Comparison of ENCODE assay signal across 9 mouse cellular contexts in genomic region chr11:60317376-60318102, GRCm38 (mm10). TPM values are rescaled to one million over a fixed set of nuclear protein-coding genes. Genes with fewer than 3 reads are reported as not detected.
DNase-seq lines count a peak whose midpoint lies in the region; ATAC-seq and TF ChIP-seq lines count a peak whose summit lies in the region.
"Had no signal": no experiment of that assay in that cellular context is flagged by ENCODE, and none has a peak within 500 bp of the region (broad histone marks: within the 10 kb centered on the region; RNA-seq: fewer than 3 reads in every experiment).

No protein-coding gene starts in this region.

- H3K4me2 ChIP-seq in forebrain, postnatal 0 days (ENCODE audit: low read depth) = no peak overlapping the region
- no peak overlapping the region for H3K4me2 ChIP-seq in forebrain, embryonic 14.5 days (ENCODE audit: low read length)
- H3K4me2 ChIP-seq in lung, embryonic 16.5 days (ENCODE audit: low read depth, low read length) = no peak overlapping the region
- H3K4me2 ChIP-seq in myocyte (ENCODE audit: low read depth) = peak overlapping the region; percentile 1

- peaks cover 13% of the 10 kb centered on the region for H3K79me2 ChIP-seq in myocyte (ENCODE audit: control insufficient read depth, insufficient read depth)

- H3K36me3 ChIP-seq in forebrain, postnatal 0 days (ENCODE audit: insufficient read depth) = no peaks in the 10 kb centered on the region
- no peaks in the 10 kb centered on the region for H3K36me3 ChIP-seq in forebrain, embryonic 14.5 days (ENCODE audit: control insufficient read depth, insufficient read depth, low read length)
- H3K36me3 ChIP-seq in lung, embryonic 16.5 days (ENCODE audit: control insufficient read depth, insufficient read depth, low read length) = no peaks in the 10 kb centered on the region
- H3K36me3 ChIP-seq in myocyte (ENCODE audit: control insufficient read depth, insufficient read depth) = no peaks in the 10 kb centered on the region

- ATAC-seq in forebrain, postnatal 0 days = no peak
- no peak for ATAC-seq in forebrain, embryonic 14.5 days
- no peak for ATAC-seq in lung, embryonic 16.5 days (ENCODE audit: low read depth)
- no peak for ATAC-seq in erythroblast, adult 5-6 weeks (replicated peaks; ENCODE audit: low FRiP score, poor library complexity, severe bottlenecking)

- H3ac ChIP-seq in myocyte (ENCODE audit: control insufficient read depth, insufficient read length) = no peak overlapping the region

- no peak overlapping the region for H3K9ac ChIP-seq in forebrain, postnatal 0 days
- H3K9ac ChIP-seq in forebrain, embryonic 14.5 days (ENCODE audit: low read length) = no peak overlapping the region; the same call in 1 of the 2 replicates
- H3K9ac ChIP-seq in lung, embryonic 16.5 days (ENCODE audit: low read length) = peak overlapping the region; percentile 45; the same call in 1 of the 2 replicates

- no peak for TF ChIP-seq POLR2A in myocyte (IDR thresholded peaks at IDR 0.05; ENCODE audit: insufficient read length, low read depth)
- TF ChIP-seq POLR2A in cerebellum, adult 2 months (IDR thresholded peaks at IDR 0.05; ENCODE audit: borderline replicate concordance, insufficient read depth, low read length) = no peak

- H3K27me3 ChIP-seq in forebrain, postnatal 0 days (ENCODE audit: insufficient read depth, low read length) = no peaks in the 10 kb centered on the region
- H3K27me3 ChIP-seq in forebrain, embryonic 14.5 days (replicated peaks; ENCODE audit: control insufficient read depth, insufficient read depth, low read length) = no peaks in the 10 kb centered on the region
- no peaks in the 10 kb centered on the region for H3K27me3 ChIP-seq in lung, embryonic 16.5 days (ENCODE audit: control insufficient read depth, insufficient read depth, low read depth, low read length)
- H3K27me3 ChIP-seq in myocyte (ENCODE audit: control insufficient read depth, insufficient read depth, insufficient read length) = no peaks in the 10 kb centered on the region
- H3K27me3 ChIP-seq in cerebellum, adult 2 months (ENCODE audit: control insufficient read depth, insufficient read depth, low read length) = no peaks in the 10 kb centered on the region

- no peaks in the 10 kb centered on the region for H3K4me1 ChIP-seq in forebrain, postnatal 0 days (ENCODE audit: insufficient read depth)
- H3K4me1 ChIP-seq in forebrain, embryonic 14.5 days (ENCODE audit: control insufficient read depth, insufficient read depth, low read length) = peaks cover 31% of the 10 kb centered on the region; the same call in 1 of the 2 replicates
- H3K4me1 ChIP-seq in lung, embryonic 16.5 days (replicated peaks; ENCODE audit: control insufficient read depth, insufficient read depth, low read length) = peaks cover 47% of the 10 kb centered on the region
- H3K4me1 ChIP-seq in cerebellum, adult 2 months (ENCODE audit: control insufficient read depth, insufficient read depth, low read length) = peaks cover 43% of the 10 kb centered on the region

- H3K9me3 ChIP-seq in forebrain, postnatal 0 days (ENCODE audit: low read length) = no peaks in the 10 kb centered on the region
- H3K9me3 ChIP-seq in forebrain, embryonic 14.5 days (replicated peaks; ENCODE audit: control insufficient read depth, low read length) = no peaks in the 10 kb centered on the region
- H3K9me3 ChIP-seq in lung, embryonic 16.5 days (ENCODE audit: control insufficient read depth, low read length) = no peaks in the 10 kb centered on the region

- no peak overlapping the region for H3K4me3 ChIP-seq in forebrain, postnatal 0 days (ENCODE audit: low read depth, low read length)
- H3K4me3 ChIP-seq in forebrain, embryonic 14.5 days (ENCODE audit: low read depth, low read length) = no peak overlapping the region
- no peak overlapping the region for H3K4me3 ChIP-seq in lung, embryonic 16.5 days (ENCODE audit: low read length)
- H3K4me3 ChIP-seq in myocyte = no peak overlapping the region
- H3K4me3 ChIP-seq in cerebellum, adult 2 months (replicated peaks; ENCODE audit: insufficient read depth, low read depth, low read length) = no peak overlapping the region

- no peak for TF ChIP-seq CTCF in forebrain, postnatal 0 days (IDR thresholded peaks at IDR 0.05; ENCODE audit: low read depth)
- no peak for TF ChIP-seq CTCF in cerebellum, adult 2 months (IDR thresholded peaks at IDR 0.05; ENCODE audit: borderline replicate concordance, insufficient read depth, low read depth, low read length)

- no peak for DNase-seq in forebrain, postnatal 0 days
- no peak for DNase-seq in forebrain, embryonic 14.5 days (ENCODE audit: low spot score)
- DNase-seq in lung, postnatal 14 days = no peak
- DNase-seq in kidney, adult 8-10 months = peak; percentile 52 to 68
- DNase-seq in cerebellum, adult 2 months = no peak
- DNase-seq: lung, adult 2 months had no signal

- H3K27ac ChIP-seq in forebrain, postnatal 0 days (ENCODE audit: low read depth, low read length) = 0 out of 2 replicates have a peak overlapping the region, but pooled peaks have one; percentile 21
- no peak overlapping the region for H3K27ac ChIP-seq in forebrain, embryonic 14.5 days (ENCODE audit: low read depth, low read length)
- no peak overlapping the region for H3K27ac ChIP-seq in lung, embryonic 16.5 days (ENCODE audit: low read length)
- no peak overlapping the region for H3K27ac ChIP-seq in cerebellum, adult 2 months (ENCODE audit: insufficient read depth, low read length)

- 64% methylated on average over 7 of the region's 7 CpGs for WGBS in forebrain, postnatal 0 days
- WGBS in forebrain, embryonic 14.5 days = 75% methylated on average over 7 of the region's 7 CpGs
- 61% methylated on average over 7 of the region's 7 CpGs for WGBS in lung, embryonic 16.5 days
- WGBS in cerebellum, adult 2 months = 83% methylated on average over 7 of the region's 7 CpGs

TF ChIP-seq in myocyte, 11 proteins besides CTCF, POLR2A, EP300 and RAD21:
- TF ChIP-seq CEBPB (IDR thresholded peaks at IDR 0.05; ENCODE audit: insufficient read depth, poor library complexity, severe bottlenecking) (no peak), USF1 (IDR thresholded peaks at IDR 0.05; ENCODE audit: low read depth) (no peak), POLR2AphosphoS2 (IDR thresholded peaks at IDR 0.05; ENCODE audit: insufficient read length, low read depth) (no peak)

RNA-seq across cellular contexts. Expression of gene Tom1l2, which starts 35.2 kb away (rescaled TPM):
- 72.0 and 80.8 TPM in 2 replicates for total RNA-seq in forebrain, postnatal 0 days (2014; rRNA removed)
- polyA plus RNA-seq in forebrain, postnatal 0 days (2015; fragmentation: Nextera tagmentation; extraction: Ambion mirVana) = 37.2 and 44.3 TPM in 2 replicates
- polyA plus RNA-seq in forebrain, embryonic 14.5 days (2014; fragmentation: Nextera tagmentation; extraction: Ambion mirVana) = 23.0 and 31.6 TPM in 2 replicates
- polyA plus RNA-seq in lung, embryonic 16.5 days (2015; fragmentation: Nextera tagmentation; extraction: Ambion mirVana) = 29.6 and 33.4 TPM in 2 replicates
- 27.4 TPM for polyA plus RNA-seq in myocyte (2012; fragmentation: generic; extraction: Trizol)
- 176 and 180 TPM in 2 replicates for polyA plus RNA-seq in cerebellum, adult 2 months (2012; rRNA removed)
- 2.7 and 4.8 TPM in 2 replicates for total RNA-seq in erythroblast, adult 5-6 weeks (2015; ENCODE audit: low replicate concordance)
- total RNA-seq in erythroblast, adult 5-6 weeks (2017; ENCODE audit: low replicate concordance) = 2.0 and 9.2 TPM in 2 replicates

RNA-seq across cellular contexts. Expression of gene Drc3, which starts 35.6 kb away (rescaled TPM):
- total RNA-seq in forebrain, postnatal 0 days (2014; rRNA removed) = 13.0 and 15.5 TPM in 2 replicates
- 6.9 and 10.0 TPM in 2 replicates for polyA plus RNA-seq in forebrain, postnatal 0 days (2015; fragmentation: Nextera tagmentation; extraction: Ambion mirVana)
- 5.9 and 7.0 TPM in 2 replicates for polyA plus RNA-seq in forebrain, embryonic 14.5 days (2014; fragmentation: Nextera tagmentation; extraction: Ambion mirVana)
- polyA plus RNA-seq in lung, embryonic 16.5 days (2015; fragmentation: Nextera tagmentation; extraction: Ambion mirVana) = 11.2 and 11.3 TPM in 2 replicates
- 0.08 TPM for polyA plus RNA-seq in myocyte (2012; fragmentation: generic; extraction: Trizol)
- 7.1 and 8.0 TPM in 2 replicates for polyA plus RNA-seq in cerebellum, adult 2 months (2012; rRNA removed)
- 1.3 TPM in 1 of 2 replicates, not detected in the other for total RNA-seq in erythroblast, adult 5-6 weeks (2015; ENCODE audit: low replicate concordance)
- total RNA-seq in erythroblast, adult 5-6 weeks (2017; ENCODE audit: low replicate concordance) = not detected in 2 replicates

Comparison
In these comparisons a context has a peak if more than half of its experiments do, and no peak if none do; other contexts are left out.
1. DNase-seq: peak in kidney, adult 8-10 months (2 of 2); none in forebrain, postnatal 0 days (single experiment), forebrain, embryonic 14.5 days (single experiment), lung, postnatal 14 days (single experiment) and cerebellum, adult 2 months (0 of 2).